Mouse (Mus musculus): ENCODE results near the gene Cry2. TPM values are rescaled to one million over a fixed set of nuclear protein-coding genes. Genes with fewer than 3 reads are reported as not detected.

The Cry2 gene
- polyA plus RNA-seq, 1 experiment from 2014 or later: 37.7 TPM

GRCm38 (mm10) chr2:92459921-92460707, 26.3 kb upstream of the Cry2 start, which contains the start of gene Slc35c1:
Slc35c1 (minus strand) TSS chr2:92460538.
- H3K27me3 ChIP-seq: peaks cover 25% of the 10 kb centered on the region
- peaks cover 50% of the 10 kb centered on the region for H3K4me1 ChIP-seq (replicated peaks)
- H3K4me3 ChIP-seq: peak within 1 kb of the TSS; percentile 86
- no peaks in the 10 kb centered on the region for H3K9me3 ChIP-seq
- peak; percentile 24; the same call in 1 of the 2 replicates for ATAC-seq (ENCODE audit: low read depth)
- 2% methylated on average over 34 of the region's 34 CpGs for WGBS
- peak within 1 kb of the TSS; percentile 97 for H3K4me2 ChIP-seq
- H3K9ac ChIP-seq: peak within 1 kb of the TSS; percentile 80
- peak within 1 kb of the TSS; percentile 59 for H3K27ac ChIP-seq (replicated peaks)
- no peaks in the 10 kb centered on the region for H3K36me3 ChIP-seq

- Histone ChIP-seq H3K9ac (peak overlapping the region; percentile 80), H3K4me3 (peak overlapping the region; percentile 86), H3K36me3 (peaks cover 6% of the 10 kb centered on the region), H3K4me2 (peak overlapping the region; percentile 97), H3K4me1 (replicated peaks) (peaks cover 51% of the 10 kb centered on the region), H3K9me3 (no peaks in the 10 kb centered on the region), H3K27ac (replicated peaks) (peak overlapping the region; percentile 59), H3K27me3 (peaks cover 25% of the 10 kb centered on the region)
- peak; percentile 87 for ATAC-seq (ENCODE audit: low read depth)
- under 1% methylated on average over 54 of the region's 55 CpGs for WGBS
Measured at GRCm38 (mm10) chr2:92459141-92459920, 25.5 kb upstream of the Cry2 start.

- H3K27ac ChIP-seq (replicated peaks): no peak overlapping the region
- H3K9me3 ChIP-seq: no peaks in the 10 kb centered on the region
- 71% methylated on average over 13 of the region's 13 CpGs for WGBS
- H3K4me1 ChIP-seq (replicated peaks): peaks cover 51% of the 10 kb centered on the region
- H3K4me3 ChIP-seq: peak overlapping the region; percentile 86
- peak overlapping the region; percentile 80 for H3K9ac ChIP-seq
- ATAC-seq (ENCODE audit: low read depth): no peak; the same call in 1 of the 2 replicates
- peaks cover 14% of the 10 kb centered on the region for H3K36me3 ChIP-seq
- H3K4me2 ChIP-seq: peak overlapping the region; percentile 97
- H3K27me3 ChIP-seq: peaks cover 25% of the 10 kb centered on the region
Measured at GRCm38 (mm10) chr2:92458481-92458880, 24.6 kb upstream of the Cry2 start.

GRCm38 (mm10) chr2:92456970-92457530, 23.2 kb upstream of the Cry2 start:
- Histone ChIP-seq H3K27me3 (peaks cover 18% of the 10 kb centered on the region), H3K27ac (replicated peaks) (no peak overlapping the region), H3K4me2 (peak overlapping the region; percentile 97; the same call in 1 of the 2 replicates), H3K9ac (0 out of 2 replicates have a peak overlapping the region, but pooled peaks have one; percentile 28), H3K36me3 (peaks cover 27% of the 10 kb centered on the region), H3K9me3 (no peaks in the 10 kb centered on the region), H3K4me3 (no peak overlapping the region), H3K4me1 (replicated peaks) (peaks cover 51% of the 10 kb centered on the region)
- 71% methylated on average over 8 of the region's 8 CpGs for WGBS
- ATAC-seq (ENCODE audit: low read depth): no peak

- H3K9me3 ChIP-seq: no peaks in the 10 kb centered on the region
- no peak overlapping the region for H3K4me2 ChIP-seq
- H3K9ac ChIP-seq: no peak overlapping the region
- H3K4me1 ChIP-seq (replicated peaks): peaks cover 51% of the 10 kb centered on the region
- 40% methylated on average over 2 of the region's 3 CpGs for WGBS
- no peak for ATAC-seq (ENCODE audit: low read depth)
- H3K27me3 ChIP-seq: peaks cover 5% of the 10 kb centered on the region
- no peak overlapping the region for H3K27ac ChIP-seq (replicated peaks)
- H3K4me3 ChIP-seq: no peak overlapping the region
- peaks cover 27% of the 10 kb centered on the region for H3K36me3 ChIP-seq
Measured at GRCm38 (mm10) chr2:92455704-92456103, 21.9 kb upstream of the Cry2 start.

- H3K4me1 ChIP-seq (replicated peaks): peaks cover 41% of the 10 kb centered on the region
- no peak overlapping the region for H3K4me3 ChIP-seq
- H3K4me2 ChIP-seq: no peak overlapping the region
- WGBS: 90% methylated on average over 11 of the region's 11 CpGs
- no peaks in the 10 kb centered on the region for H3K9me3 ChIP-seq
- H3K27ac ChIP-seq (replicated peaks): no peak overlapping the region
- H3K36me3 ChIP-seq: peaks cover 27% of the 10 kb centered on the region
- no peak for ATAC-seq (ENCODE audit: low read depth)
- H3K27me3 ChIP-seq: no peaks in the 10 kb centered on the region
- no peak overlapping the region for H3K9ac ChIP-seq
Measured at GRCm38 (mm10) chr2:92454166-92454565, 20.3 kb upstream of the Cry2 start.

- Histone ChIP-seq H3K27me3 (no peaks in the 10 kb centered on the region), H3K4me3 (no peak overlapping the region), H3K36me3 (peaks cover 27% of the 10 kb centered on the region), H3K9me3 (no peaks in the 10 kb centered on the region), H3K9ac (no peak overlapping the region), H3K27ac (replicated peaks) (no peak overlapping the region), H3K4me1 (replicated peaks) (peaks cover 11% of the 10 kb centered on the region), H3K4me2 (no peak overlapping the region)
- WGBS: 92% methylated on average over 3 of the region's 3 CpGs
- ATAC-seq (ENCODE audit: low read depth): no peak
Measured at GRCm38 (mm10) chr2:92451126-92451525, 17.3 kb upstream of the Cry2 start.

- Histone ChIP-seq H3K27me3 (no peaks in the 10 kb centered on the region), H3K9ac (no peak overlapping the region), H3K4me2 (no peak overlapping the region), H3K4me3 (no peak overlapping the region), H3K27ac (replicated peaks) (no peak overlapping the region), H3K36me3 (peaks cover under 1% of the 10 kb centered on the region; the same call in 1 of the 2 replicates), H3K9me3 (no peaks in the 10 kb centered on the region), H3K4me1 (replicated peaks) (peaks cover 3% of the 10 kb centered on the region; the same call in 1 of the 2 replicates)
- WGBS: 60% methylated on average over 7 of the region's 7 CpGs
- no peak for ATAC-seq (ENCODE audit: low read depth)
Measured at GRCm38 (mm10) chr2:92447121-92447740, 13.4 kb upstream of the Cry2 start.

- Histone ChIP-seq H3K27ac (replicated peaks) (no peak overlapping the region), H3K4me3 (no peak overlapping the region), H3K27me3 (no peaks in the 10 kb centered on the region), H3K9ac (no peak overlapping the region), H3K4me2 (no peak overlapping the region), H3K4me1 (replicated peaks) (peaks cover 3% of the 10 kb centered on the region; the same call in 1 of the 2 replicates), H3K36me3 (no peaks in the 10 kb centered on the region), H3K9me3 (no peaks in the 10 kb centered on the region)
- ATAC-seq (ENCODE audit: low read depth): no peak
- WGBS: 78% methylated on average over 8 of the region's 8 CpGs
Measured at GRCm38 (mm10) chr2:92446656-92447055, 12.8 kb upstream of the Cry2 start.

GRCm38 (mm10) chr2:92445890-92446289, 12.0 kb upstream of the Cry2 start:
- no peak overlapping the region for H3K27ac ChIP-seq (replicated peaks)
- H3K9ac ChIP-seq: no peak overlapping the region
- H3K27me3 ChIP-seq: no peaks in the 10 kb centered on the region
- no peak for ATAC-seq (ENCODE audit: low read depth)
- no peak overlapping the region for H3K4me3 ChIP-seq
- WGBS: 60% methylated on average over 9 of the region's 9 CpGs
- no peak overlapping the region for H3K4me2 ChIP-seq
- H3K4me1 ChIP-seq (replicated peaks): peaks cover 3% of the 10 kb centered on the region; the same call in 1 of the 2 replicates
- H3K9me3 ChIP-seq: no peaks in the 10 kb centered on the region
- H3K36me3 ChIP-seq: no peaks in the 10 kb centered on the region

- no peaks in the 10 kb centered on the region for H3K36me3 ChIP-seq
Measured at GRCm38 (mm10) chr2:92444376-92444775, 10.5 kb upstream of the Cry2 start.

More at GRCm38 (mm10) chr2:92444376-92444775, 10.5 kb upstream of the Cry2 start:
- H3K27ac ChIP-seq (replicated peaks): no peak overlapping the region
- H3K9me3 ChIP-seq: no peaks in the 10 kb centered on the region
- no peaks in the 10 kb centered on the region for H3K27me3 ChIP-seq
- no peak overlapping the region for H3K4me3 ChIP-seq
- no peak overlapping the region for H3K4me2 ChIP-seq
- H3K4me1 ChIP-seq (replicated peaks): peaks cover 3% of the 10 kb centered on the region; the same call in 1 of the 2 replicates
- no peak overlapping the region for H3K9ac ChIP-seq
- WGBS: 52% methylated on average over 4 of the region's 4 CpGs
- ATAC-seq (ENCODE audit: low read depth): no peak
